Mouse (Mus musculus) ovary, adult 18-20 months (tissue): ENCODE measurements around the gene Hspa1l.
"Not testable (repeated sequence)": the region's sequence is repeated elsewhere in the genome, so short reads cannot be mapped to it uniquely, and the experiment has no call there.

Source experiments
- DNase-seq: peaks from one replicate; pipeline ENCODE4 v3.0.0; 2022; ENCODE audit warnings: low spot score, mixed read lengths

Hspa1l gene

DNA sequence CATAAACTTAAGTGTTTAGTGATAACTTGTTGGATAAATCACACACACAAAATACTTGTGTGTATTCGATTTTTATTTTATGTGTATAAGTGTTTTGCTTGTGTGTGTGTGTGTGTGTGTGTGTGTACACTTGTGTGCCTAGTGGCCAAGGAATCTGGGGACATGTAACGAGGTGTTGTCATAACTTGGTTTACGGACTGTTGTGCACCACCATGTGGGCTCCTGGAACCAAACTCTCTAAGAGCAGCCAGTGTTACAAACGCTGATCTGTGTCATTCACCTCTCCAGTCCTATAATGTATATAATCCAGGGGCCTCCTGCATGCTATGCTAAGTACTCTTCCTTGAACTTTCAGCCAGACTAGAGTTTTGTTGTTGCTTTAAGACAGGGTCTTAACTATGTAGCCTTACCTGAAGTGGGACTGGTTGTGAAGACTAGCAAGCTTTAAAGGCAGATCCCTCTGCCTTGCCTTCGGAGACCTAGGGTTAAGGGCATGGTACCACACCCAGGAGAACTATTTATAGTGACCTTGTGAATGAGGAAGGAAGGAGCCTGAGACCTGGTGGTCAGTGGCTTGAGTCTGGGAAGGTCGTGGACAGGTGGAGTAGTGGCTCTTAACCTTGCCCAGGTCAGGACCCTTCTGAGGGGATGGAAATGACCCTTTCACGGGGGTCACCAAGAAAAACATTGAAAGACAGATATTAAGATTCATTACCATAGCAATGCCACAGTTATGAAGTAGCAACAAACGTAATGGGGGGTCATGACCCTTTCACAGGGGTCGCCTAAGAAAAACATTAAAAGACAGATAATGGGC, 30.7 kb downstream of the Hspa1l start:
- no peak for DNase-seq

DNA sequence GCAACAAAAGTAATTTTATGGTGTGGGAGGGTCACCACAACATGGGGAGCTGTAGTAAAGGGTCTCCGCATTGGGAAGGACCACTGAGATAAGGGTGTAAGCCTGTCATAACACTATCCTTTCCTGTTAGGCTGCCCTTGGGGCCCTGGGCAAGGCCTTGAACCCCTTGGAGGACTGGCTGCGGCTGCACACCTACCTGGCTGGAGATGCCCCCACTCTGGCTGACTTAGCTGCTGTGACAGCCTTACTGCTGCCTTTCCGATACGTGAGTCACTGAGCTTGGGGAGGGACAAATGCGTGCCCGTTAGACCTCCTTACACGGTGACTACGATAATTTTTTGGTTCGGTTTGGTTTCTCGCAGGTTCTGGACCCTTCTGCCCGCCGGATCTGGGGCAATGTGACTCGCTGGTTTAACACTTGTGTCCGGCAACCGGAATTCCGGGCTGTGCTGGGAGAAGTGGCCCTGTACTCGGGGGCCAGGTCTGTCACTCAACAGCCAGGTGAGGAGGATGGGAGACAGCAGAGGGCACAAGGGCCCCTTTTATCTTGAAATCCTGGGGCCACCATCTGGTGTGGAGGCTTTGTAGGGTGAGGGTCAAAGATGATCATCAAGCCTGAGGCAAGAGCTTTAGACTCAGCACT, 31.7 kb downstream of the Hspa1l start:
- DNase-seq, result no peak

- no peak for DNase-seq
Observed at GRCm38 (mm10) chr17:35005158-35005557, 32.7 kb downstream of the Hspa1l start.

DNA sequence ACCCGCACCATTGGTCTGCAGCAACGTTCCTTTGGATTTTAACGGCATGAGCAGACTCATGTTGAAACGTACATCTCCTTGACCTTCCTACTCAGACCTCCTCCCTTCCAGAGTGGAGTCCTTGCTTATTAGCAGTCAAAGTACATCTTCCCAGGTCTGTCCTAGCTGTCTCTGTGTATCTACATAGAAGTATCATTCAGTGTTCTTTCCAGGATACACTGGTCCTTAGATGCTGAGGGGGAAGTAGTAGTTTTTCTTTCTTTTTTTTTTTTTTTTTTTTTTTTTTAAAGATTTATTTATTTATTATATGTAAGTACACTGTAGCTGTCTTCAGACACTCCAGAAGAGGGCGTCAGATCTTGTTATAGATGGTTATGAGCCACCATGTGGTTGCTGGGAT, 33.4 kb downstream of the Hspa1l start:
- not testable (repeated sequence) for DNase-seq

DNA sequence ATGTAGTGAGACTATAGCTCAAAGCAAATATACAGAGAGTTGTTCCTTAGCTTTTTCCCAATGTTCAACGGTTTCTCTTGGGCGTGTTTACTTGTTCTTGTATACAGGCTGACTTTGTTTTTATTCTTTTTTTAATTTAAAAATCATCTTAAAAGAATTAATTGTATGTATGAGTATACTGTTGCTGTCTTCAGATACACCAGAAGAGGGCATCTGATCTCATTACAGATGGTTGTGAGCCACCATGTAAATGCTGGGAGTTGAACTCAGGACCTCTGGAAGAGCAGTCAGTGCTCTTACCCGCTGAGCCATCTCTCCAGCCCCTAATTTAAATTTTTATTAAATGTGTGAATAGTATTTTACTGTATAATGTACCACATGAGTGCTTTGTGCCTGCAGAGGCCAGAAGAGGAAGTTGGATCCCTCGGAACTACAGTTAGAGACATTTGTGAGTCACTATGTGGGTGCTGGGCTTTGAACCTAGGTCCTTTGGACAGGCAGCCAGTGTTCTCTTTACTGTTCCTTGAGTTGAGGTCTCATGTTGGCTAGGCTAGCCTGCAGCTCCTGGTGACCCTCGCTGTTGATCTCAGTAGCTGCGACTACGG, 35.0 kb downstream of the Hspa1l start:
- no peak for DNase-seq

- no peak for DNase-seq
Observed at GRCm38 (mm10) chr17:35009586-35009985, 37.1 kb downstream of the Hspa1l start.

- DNase-seq, result no peak
Observed at GRCm38 (mm10) chr17:35011440-35011839, 38.9 kb downstream of the Hspa1l start.

- no peak for DNase-seq
Observed at GRCm38 (mm10) chr17:35012430-35012829, 39.9 kb downstream of the Hspa1l start.

DNA sequence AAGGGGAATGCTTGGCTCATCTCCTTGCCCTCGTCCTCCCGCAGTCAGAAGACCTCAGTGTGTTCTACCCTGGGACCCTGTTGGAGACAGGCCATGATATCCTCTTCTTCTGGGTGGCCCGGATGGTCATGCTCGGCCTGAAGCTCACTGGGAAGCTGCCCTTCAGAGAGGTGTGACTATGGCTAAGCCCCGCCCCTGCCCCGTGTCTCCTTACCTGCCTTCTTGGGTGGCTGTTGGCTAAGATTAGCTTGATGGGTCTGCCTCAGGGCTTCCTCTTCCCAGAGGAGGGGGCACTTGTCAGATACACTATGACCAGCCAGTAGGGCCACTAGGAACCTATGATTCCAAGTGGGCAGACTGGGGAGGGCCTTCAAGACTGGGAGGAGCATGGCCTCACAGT, 40.7 kb downstream of the Hspa1l start:
- DNase-seq, result no peak

- DNase-seq, result no peak
Observed at GRCm38 (mm10) chr17:35015296-35015695, 42.8 kb downstream of the Hspa1l start.

DNA sequence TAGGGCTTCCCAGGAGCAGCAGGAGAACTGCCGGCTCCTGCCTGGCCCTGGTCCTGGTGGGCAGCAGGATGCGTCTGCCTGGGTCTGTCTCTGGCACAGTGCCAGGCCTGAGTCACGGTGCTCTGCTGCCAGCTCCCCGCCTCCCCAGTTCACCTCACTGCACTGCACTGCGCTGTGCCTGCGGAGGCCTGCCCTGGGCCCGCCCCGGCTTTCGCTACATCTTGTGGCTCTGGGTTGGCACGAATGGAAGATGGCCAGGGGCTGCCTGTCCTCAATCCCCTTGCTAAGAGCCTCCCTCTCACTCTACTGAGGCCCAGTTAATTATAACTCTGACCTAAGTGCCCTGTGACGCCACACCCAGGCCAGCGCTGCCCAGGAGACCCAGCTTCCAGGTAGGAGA, 43.9 kb downstream of the Hspa1l start, which contains the start of gene Vwa7:
Gene Vwa7, plus strand, starts transcription at position 204 of the 400 bp plus-strand sequence.
- DNase-seq, result no peak

DNA sequence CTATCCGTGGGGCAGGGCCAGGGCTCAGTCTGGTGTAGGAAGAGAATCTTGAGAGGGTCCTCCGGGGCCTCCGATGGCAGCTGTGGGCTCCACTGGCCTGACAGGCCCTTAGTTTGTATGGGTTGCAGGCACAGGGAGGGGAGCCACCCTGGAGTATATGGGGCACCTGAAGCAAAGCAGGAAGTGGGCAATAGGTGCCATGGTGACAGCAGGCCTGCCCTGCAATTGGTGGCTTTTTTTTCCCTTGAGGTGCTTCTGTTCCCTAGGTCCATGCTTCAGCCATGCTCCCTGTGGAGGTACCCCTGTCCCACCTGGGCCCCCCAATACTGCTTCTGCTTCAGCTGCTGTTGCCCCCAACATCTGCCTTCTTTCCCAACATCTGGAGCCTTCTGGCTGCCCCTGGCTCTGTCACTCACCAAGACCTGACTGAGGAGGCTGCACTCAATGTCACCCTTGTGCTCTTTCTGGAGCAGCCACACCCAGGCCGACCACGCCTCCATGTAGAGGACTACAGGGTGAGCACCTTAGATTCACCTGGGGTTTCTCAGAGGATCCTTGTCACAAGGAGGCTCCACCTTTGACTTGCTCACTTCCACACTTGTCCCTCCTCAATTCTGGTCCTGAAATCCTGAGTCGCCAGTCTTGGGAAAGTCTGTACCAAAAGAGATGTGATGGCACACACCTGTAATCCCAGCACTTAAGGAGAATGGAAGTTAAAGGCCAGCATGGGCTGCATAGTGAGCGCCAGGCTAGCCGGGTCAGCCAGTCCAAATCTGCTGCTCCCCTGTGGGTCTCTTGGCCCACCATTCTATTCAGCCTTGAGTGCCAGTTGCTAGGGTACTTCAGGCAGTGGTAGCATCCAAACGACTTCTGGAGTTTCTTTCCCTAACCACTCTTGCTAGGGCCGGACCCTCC, 44.5 kb downstream of the Hspa1l start:
- no peak for DNase-seq

DNA sequence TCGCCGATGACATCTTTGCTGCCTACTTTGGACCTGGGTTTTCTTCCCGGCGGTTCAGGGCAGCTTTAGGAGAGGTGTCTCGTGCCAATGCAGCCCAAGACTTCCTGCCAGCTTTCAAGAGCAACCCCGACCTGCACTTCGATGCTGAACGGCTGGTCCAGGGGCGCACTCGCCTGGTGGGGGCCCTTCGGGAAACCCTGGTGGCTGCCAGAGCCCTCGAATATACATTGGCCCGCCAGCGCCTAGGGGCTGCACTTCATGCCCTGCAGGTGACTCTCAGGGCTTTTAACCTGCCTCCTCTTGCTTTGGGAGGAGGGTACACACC, 45.2 kb downstream of the Hspa1l start:
- no peak for DNase-seq

GRCm38 (mm10) chr17:35018171-35018570, 45.7 kb downstream of the Hspa1l start:
- DNase-seq, result no peak

DNA sequence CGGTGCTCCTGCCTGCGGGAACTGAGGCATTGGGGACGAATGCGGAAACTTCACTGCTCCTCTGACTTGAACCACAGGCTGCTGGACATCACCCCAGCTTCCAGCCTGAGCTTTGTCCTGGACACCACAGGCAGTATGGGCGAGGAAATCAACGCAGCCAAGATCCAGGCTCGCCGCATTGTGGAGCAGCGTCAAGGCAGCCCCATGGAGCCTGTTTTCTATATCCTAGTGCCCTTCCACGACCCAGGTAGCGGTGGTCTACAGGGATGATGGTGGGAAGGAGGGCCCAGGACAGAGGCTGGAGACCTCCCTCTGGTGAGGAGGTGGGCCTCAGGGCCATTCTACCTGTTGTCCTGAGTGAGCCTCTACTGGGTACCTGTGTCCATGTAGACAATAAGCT, 47.4 kb downstream of the Hspa1l start:
- DNase-seq, result no peak

DNA sequence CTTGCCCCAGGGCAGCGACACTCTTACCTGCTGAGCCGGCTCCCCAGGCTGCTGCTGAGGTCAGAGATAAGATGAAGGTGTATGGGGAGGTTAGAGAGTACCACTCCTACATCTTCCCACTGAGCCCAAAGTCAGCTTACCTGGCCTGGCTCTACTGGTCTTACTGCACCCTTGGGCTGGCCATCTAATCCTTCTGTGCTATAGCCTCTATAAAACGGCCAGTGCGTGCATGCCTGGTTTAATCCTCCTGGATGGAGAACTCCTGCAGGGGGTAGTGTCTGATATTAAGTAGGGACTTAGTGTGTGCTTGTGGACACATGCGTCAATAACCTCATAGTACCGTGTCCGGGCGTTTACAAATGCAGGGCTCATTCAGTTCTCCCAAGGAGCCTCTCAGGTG, 48.0 kb downstream of the Hspa1l start:
- DNase-seq, result no peak

- peak; percentile 65 for DNase-seq
Observed at GRCm38 (mm10) chr17:35021163-35021808, 48.8 kb downstream of the Hspa1l start.

- no peak for DNase-seq
Observed at GRCm38 (mm10) chr17:35021842-35022477, 49.5 kb downstream of the Hspa1l start.

DNA sequence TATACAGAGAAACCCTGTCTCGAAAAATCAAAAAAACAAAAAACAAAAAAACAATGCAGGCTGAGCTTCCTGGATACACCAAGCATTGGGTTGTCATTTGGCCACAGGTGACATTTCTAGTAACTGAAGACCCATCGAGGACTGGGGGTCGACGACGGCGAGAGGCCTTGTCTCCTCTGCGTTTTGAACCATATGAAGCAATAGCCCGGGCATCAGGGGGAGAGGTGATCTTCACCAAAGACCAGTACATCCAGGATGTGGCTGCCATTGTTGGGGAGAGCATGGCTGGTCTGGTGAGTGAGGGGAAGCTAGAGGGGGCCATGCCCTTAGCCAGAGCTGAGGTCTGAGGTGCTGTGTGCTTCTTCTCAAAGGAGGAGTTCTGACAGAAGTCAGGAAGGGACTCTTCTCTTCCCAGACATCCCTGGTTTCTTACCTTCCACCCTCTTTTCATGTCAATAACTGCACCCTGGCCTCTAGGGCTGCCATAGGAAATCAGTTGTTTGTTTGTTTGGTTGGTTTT, 50.1 kb downstream of the Hspa1l start:
- DNase-seq, result no peak

- DNase-seq, result no peak
Observed at GRCm38 (mm10) chr17:35023221-35023620, 50.7 kb downstream of the Hspa1l start.

- DNase-seq, result no peak
Observed at GRCm38 (mm10) chr17:35023756-35024155, 51.3 kb downstream of the Hspa1l start.
